Mouse (Mus musculus): ENCODE results near the gene Umad1.

GRCm38 (mm10) chr6:8228596-8228995 lies 30.5 kb upstream of the Umad1 start:
- TF ChIP-seq USF1 (IDR thresholded peaks at IDR 0.05; ENCODE audit: low read depth, low read length) (no peak), USF2 (conservative IDR thresholded peaks at IDR 0.05; ENCODE audit: low read depth, low read length) (no peak), CTCF (conservative IDR thresholded peaks at IDR 0.05 in 1 of 2, IDR thresholded peaks at IDR 0.05 in 1 of 2; ENCODE audit: low read depth in 2 of 2, low read length in 2 of 2) (no peak), POLR2A (IDR thresholded peaks at IDR 0.05; ENCODE audit: low read depth, low read length) (no peak)

All from CH12.LX (cell line).